Mouse (Mus musculus): ENCODE measurements around the gene March6.

DNA sequence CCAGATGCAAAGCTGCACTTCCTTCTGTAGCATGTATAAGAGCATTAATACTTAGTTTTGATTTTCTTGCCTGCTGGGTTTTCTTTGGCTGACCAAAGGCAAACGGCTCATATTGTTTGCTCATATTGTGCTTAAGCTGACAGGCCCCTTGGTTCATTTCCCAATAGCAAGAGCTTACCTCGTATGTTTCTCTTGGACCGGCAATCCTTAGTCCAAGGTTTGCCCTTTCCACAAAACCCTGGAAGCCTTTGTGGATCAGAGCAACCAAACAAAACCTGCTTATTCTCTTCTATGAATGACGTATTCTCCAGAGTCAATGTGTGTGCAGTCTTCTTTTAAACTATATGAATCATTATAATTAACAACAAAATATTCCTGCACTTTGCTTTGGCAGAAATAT is 19.5 kb upstream of the March6 start:
- TF ChIP-seq CTCF (IDR thresholded peaks at IDR 0.05; ENCODE audit: low read depth, low read length): no peak
- TF ChIP-seq POLR2A (IDR thresholded peaks at IDR 0.05; ENCODE audit: borderline replicate concordance, low read depth, low read length): no peak
